Mouse (Mus musculus) heart, adult 18-20 months (tissue): ENCODE measurements around the gene Ubac1. TPM values are rescaled to one million over a fixed set of nuclear protein-coding genes. Genes with fewer than 3 reads are reported as not detected.
A peak's percentile ranks its signal among the peaks of the same experiment; 100 is the strongest.

Source experiments
- DNase-seq, 2 experiments: peaks; one replicate each; pipeline ENCODE4 v3.0.0; 2021 to 2022; ENCODE audit warnings: mixed read lengths in 1 of 2
- long read RNA-seq, 2 experiments: library from polyadenylated mRNA; stranded (forward); transcript quantifications; one replicate each; pipeline ENCODE4 v2.0.0; 2021
- total RNA-seq, 2 experiments: library from RNA; stranded (reverse); gene quantifications; 2 replicates each; pipeline ENCODE4 v1.2.3; 2021

Ubac1 gene
- 10 to 100 TPM; 80.3 to 90.3 TPM for total RNA-seq
- long read RNA-seq, experiment 1, transcript Ubac1-201 (10 exons, 1,852 nt): major isoform, 96 of 130 reads
- long read RNA-seq, experiment 1, partial matches to known transcripts: 5 of 130 reads
- long read RNA-seq, experiment 1, other reads (novel, unspliced or antisense): 29 of 130 reads
- long read RNA-seq, experiment 2, transcript Ubac1-201 (10 exons, 1,852 nt): major isoform, 47 of 63 reads
- long read RNA-seq, experiment 2, partial matches to known transcripts: 1 of 63 reads
- long read RNA-seq, experiment 2, other reads (novel, unspliced or antisense): 15 of 63 reads

DNA sequence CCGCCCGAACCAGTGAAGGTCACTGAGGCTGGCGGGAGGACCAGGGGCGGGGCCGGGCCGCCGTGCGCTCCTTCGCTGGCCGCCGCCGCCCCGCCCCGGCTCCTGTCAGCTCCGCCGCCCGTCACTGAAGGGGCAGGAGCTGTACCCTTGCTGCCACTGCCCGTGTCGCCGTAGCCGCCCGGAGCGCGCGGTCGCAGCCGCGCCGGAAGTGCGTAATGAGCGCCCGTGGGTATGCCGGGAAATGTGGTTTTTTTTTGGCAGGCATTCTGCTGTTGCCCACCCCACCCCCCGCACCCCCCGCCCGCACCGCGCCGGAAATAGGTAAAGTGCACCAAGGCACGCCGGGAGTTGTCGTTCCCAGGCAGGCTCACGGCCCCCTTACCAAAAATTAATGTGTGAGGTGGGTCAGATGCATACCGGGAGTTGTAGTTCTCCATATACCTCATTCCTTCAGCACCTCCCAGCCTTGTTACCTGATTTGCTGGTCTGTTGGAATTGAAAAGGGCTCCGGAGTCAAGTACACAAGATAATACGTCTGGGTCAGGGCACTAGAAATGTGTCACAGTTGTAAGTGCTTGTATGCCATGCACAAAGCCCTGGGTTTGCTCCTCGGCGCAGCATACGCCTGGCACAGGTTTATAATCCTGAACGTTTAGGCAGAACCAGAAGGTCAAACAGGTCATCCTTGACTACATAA lies at the start of gene Ubac1:
Gene Ubac1, minus strand, starts transcription at position 187 of the 697 bp plus-strand sequence.
- DNase-seq: peak; percentile 90 to 95

DNA sequence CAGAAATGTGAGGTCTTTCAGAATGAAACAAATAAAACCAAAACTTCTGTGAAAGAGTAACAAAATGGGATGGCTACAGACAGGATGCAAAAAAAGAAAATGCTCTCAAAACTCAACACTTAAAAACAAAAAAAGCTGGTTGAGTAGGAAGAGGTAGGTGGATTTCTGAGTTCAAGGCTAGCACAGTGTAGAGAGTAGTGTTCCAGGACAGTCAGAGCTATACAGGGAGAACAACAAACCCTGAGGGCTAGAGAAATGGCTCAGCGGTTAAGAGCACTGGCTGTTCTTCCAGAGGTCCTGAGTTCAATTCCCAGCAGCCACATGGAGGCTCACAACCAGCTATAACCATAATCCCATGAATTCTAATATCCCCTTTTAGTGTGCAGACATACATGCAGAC lies 47.0 kb upstream of the Ubac1 start:
- DNase-seq: no peak

DNA sequence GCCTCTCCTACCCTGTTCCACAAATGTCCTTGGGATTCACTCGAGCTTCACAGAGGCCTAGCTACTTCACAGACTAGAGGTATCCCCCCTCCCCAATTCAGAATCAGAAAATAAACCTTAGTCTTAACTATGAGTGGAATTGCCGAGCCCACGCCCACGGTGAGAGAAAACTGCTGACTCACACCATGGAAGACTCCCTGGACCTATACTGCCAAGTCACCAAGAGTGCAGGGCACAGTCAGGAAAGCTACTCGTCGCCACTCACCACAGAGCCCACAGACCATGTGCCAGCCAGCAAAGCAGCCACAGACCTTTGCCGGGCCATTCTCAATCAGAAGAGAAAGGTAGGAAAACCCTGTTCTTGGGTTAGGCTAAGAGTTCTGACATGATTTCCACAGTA lies 46.6 kb upstream of the Ubac1 start:
- no peak for DNase-seq

DNA sequence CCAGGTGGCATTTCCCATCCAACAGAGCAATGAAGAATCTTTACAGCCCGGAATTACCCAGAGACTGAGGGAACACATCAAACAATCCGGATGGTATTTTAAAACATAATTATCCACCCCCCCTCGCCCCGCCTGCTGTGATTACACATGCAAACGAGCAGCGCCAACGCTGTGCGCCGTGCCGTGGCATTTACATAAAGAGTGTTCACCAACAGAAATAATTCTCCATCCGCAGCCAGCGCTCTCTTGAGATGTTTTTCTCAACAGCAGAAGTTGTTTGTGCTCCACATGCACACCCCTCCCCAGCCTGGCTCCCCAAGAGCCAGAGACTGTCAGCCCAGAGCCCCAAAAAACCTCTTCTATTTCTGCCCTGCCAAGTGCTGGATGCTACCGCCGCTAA lies 45.0 kb upstream of the Ubac1 start:
- DNase-seq: no peak

DNA sequence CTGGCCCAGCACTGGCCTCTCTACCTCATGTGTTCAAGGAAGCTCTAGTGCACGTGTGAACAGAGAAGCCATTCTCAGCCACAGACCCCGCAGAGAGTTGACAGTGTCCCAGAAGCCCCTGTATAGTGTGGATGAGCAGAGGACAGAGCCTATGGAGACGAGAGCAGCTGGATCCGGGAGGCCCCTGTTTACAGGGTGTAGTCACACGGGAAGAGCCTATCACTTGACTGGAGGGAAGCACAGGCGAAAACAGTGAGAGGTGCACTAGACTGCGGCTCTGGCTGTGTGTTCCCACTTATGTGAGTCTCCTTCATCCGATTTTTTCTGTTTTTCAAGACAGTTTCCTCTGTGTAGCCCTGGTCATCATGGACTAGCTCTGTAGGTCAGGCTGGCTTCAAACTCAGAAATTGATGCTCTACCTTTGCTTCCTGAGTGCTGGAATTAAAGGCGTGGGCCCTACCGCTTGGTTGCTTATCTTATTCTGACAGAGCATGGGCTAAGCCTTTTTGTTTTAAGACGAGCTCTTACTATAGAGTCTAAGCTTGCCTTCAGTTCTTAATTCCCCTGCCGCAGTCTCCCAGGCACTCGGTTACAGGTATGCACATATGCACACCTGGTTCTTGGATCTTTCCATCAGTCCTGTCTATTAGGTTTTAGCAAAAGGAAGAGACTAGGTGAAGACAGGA lies 41.3 kb upstream of the Ubac1 start:
- no peak for DNase-seq

DNA sequence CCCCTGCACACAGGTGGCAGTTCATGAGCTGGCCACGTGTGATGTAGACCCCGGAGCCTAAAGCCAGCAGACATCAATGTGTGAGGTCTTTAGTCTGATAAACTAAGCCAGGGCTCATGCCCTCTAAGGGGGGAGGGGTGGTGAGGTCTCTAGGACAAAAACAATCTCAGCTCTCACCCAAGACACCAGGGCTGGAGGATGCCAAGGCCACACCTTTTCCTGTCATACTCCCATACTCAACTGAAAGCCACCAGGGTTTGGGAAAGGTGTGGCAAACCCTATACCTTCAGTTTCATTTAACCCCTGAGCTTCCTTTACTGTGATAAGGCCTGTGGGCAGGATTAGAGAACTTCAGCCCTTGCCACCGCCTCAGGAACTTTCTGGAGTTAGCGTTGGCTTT lies 40.7 kb upstream of the Ubac1 start:
- DNase-seq: no peak

DNA sequence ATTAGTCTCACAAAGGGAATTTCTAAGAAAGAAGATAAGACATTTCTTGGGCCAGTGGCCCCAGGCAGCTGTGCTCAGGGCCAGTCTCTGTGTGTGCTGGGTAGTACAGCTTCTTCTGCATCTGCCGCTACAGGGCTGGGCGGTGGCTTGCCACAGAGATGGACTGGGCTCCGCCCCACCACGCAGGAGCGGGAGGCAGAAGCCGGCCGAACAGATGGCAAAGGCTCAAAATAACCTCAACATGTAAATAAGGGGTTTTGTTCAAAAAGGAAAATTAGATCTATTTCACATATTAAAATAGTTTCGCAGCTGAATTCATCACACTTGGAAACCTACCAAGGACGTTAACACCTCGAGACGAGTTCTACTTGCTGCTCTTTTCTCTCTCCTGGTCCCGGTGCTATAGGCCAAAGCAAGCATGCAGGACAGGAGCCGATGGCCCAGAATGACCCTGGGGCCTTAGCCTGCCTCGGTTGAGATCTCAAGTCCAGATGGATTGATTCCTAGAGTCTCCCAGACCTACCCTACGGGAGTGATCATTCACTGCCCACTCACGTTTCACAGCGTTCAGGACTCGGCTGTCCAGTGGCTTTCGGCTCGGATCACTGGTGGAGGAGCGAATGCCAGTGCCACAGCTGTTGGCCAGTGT lies 39.6 kb upstream of the Ubac1 start:
- no peak for DNase-seq

DNA sequence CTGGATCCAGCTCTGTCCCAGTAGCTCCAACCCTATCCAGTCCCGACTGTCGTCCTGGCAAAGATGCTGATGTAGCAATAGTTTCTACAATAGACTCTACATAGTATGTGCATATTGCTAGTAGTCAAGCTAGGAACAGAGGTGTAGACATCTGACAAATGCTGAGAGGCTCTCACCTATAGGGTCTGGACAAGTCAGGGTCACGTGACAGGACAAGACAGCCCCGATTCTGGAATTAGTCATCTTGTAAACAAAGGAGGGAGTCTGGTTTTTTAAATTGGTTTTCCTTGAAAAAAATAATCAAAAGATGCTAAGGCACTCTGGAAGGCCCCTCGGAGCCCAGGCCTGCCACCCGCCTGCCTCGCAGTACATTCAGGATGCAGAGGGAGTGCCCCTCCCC lies 35.5 kb upstream of the Ubac1 start:
- no peak for DNase-seq

DNA sequence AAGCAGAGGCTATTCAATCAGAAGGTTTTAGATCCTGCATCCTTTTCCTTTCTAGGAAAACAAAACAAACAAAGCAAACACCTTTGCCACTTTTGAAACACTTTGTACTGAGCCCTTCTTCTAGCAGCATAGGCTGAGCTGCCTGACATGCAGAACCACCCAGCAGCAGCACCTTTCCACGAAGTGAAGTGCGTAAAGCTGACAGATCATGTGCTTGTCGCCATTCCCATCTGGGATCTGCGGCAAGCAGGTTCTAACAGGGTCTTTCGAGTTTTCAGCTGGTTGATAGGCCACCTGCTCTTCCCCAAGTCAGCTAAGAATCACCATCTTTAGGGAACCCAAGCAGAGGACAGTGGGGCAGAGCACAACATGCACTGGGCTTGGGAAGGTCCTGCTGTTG lies 34.7 kb upstream of the Ubac1 start:
- DNase-seq: no peak

DNA sequence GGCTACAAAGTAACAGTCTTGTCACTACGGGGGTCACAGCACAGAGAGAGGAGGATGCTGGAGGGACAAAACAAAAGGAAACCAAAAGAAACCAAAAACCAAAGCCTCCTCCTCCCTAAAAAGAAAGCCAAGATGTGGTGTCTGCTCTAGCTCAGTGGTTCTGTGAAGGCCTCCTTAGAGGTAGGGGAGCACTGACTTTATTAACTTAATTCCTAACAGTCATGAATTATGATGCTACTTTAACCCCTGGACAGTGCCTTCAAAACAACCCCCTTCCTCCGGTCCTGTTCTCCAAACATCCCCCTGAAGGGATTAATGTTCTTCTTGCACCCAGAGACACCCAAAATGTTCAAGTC lies 34.2 kb upstream of the Ubac1 start:
- DNase-seq: no peak

DNA sequence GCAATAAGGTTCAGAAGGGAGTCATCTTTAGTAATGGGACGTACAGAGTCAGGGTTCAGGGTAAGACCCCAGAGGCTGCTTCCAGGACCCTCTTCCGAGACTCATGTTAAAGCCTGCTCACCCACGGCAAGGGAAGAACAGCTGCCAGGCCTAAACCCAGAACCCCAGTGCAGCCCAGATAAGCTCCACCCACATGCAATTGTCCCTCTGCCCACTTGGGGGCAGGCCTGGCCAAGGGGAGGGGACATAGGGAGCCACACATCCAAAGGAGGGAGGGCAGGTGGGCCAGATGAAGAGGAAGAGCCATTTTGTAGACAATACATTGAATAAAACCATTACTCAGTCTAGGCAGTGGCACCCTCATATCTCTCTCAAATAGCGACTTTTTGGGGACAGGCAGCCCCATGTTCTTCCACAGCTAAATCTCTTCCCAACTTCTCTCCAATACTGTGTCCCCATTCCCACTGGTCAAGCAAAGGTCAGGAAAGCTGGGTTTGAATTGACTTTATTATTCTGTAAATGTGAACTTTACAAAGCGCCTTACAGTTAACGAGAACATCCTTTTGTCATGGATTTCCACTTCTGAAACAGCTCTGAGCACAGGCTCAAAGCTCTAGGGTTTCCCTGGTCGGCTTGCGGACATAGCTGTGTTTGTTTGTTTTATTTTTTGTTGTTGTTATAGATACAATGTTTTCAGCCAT lies 33.6 kb upstream of the Ubac1 start:
- peak; percentile 67 to 73 for DNase-seq

DNA sequence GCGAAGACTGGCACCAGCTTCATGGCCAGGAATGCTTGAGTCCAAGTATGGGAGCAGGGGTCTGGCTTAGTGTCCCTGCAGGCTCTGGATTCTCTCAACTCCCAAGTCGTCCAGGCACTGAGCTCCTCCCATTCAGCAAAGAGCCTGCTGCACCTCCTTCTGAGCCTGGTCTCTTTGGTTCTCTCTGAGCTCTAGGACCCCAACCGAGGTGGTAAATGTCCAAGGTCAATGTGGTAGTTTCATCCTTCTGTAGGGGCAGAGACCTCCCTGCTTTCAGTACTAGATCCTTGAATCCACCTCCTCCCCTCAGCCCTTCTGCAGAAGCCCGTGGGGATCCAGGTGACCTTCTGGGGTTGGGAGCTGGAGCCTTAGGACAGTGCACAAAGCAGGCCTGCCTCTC lies 31.3 kb upstream of the Ubac1 start:
- no peak for DNase-seq

DNA sequence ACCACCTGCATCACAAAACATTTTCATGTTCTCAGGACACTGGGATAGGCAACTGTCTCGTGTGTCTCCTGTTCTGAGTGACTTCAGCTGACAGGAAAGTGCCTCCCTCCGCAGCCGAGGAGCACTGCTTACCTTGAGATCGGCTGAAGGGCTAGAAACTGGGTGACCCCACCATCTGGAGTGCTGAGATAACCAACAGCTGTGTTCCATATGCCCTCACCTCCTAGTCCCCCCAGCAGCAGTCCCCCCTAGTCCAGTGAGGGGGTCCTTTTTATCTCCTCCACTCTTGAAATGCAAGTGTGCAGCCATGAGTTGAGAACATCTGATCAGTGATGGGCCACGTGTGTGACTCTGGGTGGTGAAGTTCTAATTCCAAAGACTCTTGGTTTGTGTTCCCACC lies 27.3 kb upstream of the Ubac1 start:
- DNase-seq: no peak

DNA sequence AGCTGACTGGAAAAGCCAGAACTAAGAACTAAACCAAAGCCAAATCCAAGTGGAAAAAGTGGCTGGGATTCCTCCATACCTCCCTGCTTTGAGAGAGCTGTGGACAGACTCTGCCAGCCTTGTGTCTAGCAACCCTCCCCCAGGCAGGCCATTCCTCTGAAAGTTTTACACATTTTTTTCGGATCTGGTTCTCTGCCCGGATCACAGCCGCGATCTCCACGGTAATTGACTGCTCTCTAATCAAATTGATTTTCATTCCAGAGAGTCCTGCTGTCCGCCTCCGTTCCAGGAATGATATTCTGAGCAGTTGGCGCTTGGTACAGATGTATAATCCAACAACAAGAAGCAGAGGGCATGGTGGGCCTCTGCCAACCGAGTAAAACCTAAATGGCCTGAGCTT lies 22.7 kb upstream of the Ubac1 start:
- no peak for DNase-seq

DNA sequence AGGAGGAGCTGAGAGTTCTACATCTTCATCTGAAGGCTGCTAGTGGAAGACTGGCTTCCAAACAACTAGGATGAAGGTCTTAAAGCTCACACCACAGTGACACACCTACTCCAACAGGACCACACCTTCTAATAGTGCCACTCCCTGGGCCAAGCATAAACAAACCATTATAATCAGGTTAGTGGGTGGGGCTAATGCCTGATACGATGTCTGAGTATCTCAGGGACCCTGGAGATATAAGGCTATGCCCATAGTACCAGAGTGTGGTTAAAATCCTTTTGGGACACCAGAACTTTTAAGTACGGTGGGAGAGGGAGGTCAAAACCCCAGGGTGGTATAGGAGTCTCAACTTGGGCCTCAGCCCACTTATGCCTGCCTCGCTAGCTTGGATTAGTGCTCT lies 21.1 kb upstream of the Ubac1 start:
- no peak for DNase-seq

DNA sequence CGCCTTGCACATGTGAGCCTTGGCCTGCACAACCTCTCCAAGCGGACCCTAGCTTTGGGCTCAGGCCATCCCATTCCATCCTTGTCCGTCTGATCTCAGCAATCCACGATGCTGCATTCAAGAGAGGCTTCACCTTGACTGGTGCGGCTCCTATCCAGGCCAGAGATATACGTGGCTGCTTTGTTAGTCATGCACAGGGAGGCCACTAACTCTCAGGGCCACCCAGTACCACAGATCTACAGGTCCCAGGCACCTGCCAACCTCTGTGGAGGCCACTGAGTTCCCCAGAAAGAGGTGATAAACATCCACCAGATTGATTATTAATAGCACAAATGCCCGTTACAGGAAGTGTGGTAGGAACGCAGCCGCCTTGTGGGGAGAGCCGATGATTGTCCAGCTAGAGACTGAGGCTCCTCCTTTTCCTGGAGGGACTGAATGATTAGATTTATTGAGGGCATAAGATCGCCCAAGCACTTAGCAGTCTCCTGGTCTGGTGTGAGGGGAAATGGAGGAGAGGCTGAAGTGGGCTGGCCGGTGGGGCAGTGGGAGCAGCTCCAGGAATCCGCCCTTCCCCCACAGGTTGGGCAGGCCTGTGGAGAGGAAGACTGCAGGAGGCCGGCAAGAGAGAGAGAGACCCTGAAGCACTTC lies 19.7 kb upstream of the Ubac1 start:
- no peak for DNase-seq

DNA sequence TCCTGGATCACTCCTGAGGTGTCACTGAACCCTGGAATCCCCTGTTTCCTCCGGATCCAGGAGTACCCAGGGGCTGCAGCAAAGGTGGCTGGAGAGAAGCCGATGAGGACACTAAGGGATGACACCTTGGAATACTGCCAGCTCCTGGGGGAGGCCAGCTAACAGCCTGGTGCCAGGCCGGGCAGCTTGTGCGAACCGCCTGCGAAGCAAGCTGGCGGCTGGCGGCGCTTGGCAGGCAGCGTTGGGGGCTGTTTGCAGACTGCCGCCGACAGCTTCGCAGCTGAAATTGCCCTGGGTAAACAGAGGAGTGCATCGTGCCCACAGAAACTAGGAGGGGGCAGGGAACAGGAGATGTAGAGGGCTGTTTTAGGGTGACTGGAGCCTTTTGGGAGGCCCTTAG lies 18.4 kb upstream of the Ubac1 start:
- no peak for DNase-seq

DNA sequence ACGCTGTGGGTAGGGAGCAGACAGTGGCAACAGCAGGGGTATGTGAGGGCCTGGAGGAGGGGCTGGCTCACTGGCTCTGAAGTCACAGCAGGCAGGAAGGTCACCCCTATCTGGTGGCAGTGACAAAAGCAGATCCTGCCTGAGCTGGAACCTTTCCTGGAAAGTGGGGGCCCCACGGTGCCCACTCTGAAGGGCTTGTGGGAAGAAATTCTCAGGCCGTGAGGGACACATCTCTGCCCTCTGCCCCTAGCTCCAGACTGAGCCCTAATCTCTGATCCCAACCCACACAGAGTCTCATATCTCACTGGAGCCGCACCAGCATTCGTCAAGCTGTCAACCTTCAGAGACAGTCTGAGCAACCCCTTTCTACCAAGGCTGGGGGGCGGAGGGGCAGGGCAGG lies 15.8 kb upstream of the Ubac1 start:
- no peak for DNase-seq

DNA sequence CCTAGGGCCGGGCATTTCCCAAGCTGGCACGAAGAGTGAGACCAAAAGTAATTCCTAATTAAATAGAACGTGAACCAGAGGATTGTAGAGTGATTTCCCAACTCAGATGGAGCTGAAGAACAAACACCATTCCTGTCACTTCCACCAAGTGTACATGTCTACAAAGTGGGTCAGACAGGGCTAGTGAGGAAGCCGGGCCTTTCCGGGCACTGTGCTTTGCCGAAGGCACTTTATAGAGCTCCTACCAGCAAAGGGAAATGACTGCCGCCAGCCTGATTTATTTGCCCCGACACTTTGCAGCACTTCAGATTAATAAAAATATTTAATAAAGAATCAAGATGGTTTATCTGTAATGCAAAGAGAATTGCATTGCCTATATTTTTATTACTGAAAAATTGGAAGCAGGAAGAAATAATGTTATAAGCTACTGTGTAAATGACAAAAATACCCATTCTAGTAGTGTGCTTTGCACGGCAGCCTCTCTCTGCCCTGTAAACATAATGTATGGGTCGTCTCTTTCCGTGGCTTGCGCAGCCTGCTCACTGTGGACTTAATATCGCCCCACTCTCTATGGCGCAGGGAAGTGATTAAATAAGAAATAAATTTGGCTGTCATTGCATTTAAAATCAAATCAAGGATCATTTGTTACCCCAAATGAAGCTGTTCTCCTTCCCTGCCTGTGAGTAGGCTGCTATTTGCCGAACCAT lies 12.9 kb upstream of the Ubac1 start:
- DNase-seq: no peak

DNA sequence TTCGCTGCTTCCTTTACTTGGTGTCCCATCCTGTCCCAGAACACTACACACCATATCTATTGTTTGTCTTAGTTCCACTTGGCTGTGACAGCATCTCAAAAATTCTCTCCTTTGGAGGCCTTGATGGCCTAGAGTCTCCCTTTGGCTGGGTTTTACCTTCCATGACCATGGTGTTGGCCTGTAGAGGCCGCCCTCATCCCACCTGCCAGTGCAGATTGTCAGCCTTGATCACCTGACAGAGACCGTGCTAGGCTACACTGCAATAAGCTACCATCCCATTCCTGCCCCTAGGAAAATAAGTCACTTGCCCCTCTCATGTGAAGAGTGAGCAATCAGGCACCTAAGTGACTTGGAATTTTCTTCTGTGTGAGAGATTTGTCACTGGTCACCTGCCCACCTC lies 8.7 kb upstream of the Ubac1 start:
- DNase-seq: no peak
